Mouse (Mus musculus) CH12.LX (cell line): ENCODE measurements at regions not wholly inside any gene's neighbourhood (a gene's known extent, or its start where the extent isn't known, plus 50 kb on each side); places are given as distances from the start of the nearest gene placed in this dataset.

Experiments used
- DNase-seq: peaks from one replicate; pipeline ENCODE4 v3.0.0-alpha.2; 2013; ENCODE audit errors: extremely low read depth
- H3K27ac ChIP-seq: 2 replicates; pipeline ENCODE4 v1.5.1; 2012; ENCODE audit warnings: low read depth, mild to moderate bottlenecking, control low read depth, moderate library complexity; ENCODE audit not compliant: insufficient read depth
- H3K27me3 ChIP-seq: replicated peaks from 2 replicates; pipeline ENCODE3; 2012; ENCODE audit warnings: inconsistent platforms
- H3K36me3 ChIP-seq, 2 experiments: replicated peaks in 1 of 2; 2 replicates each; pipeline versions ENCODE3 to v1.6.1; 2012; ENCODE audit warnings: inconsistent platforms in 1 of 2, low read length in 1 of 2, mild to moderate bottlenecking in 1 of 2, mixed read lengths in 1 of 2, moderate library complexity in 1 of 2; ENCODE audit not compliant: control insufficient read depth in 1 of 2, insufficient read depth in 1 of 2
- H3K4me1 ChIP-seq, 2 experiments: 2 replicates each; pipeline ENCODE4 v1.6.1; 2012; ENCODE audit warnings: inconsistent platforms in 1 of 2, moderate library complexity in 1 of 2; ENCODE audit not compliant: insufficient read depth in 2 of 2, control insufficient read depth in 1 of 2
- H3K4me2 ChIP-seq: 2 replicates; pipeline ENCODE4 v1.6.1; 2012; ENCODE audit warnings: low read depth, mild to moderate bottlenecking, control low read depth; ENCODE audit not compliant: poor library complexity, insufficient read depth, severe bottlenecking
- H3K4me3 ChIP-seq, 3 experiments: fragments of 150-350 bp in 1 of 3; sonication (generic) in 1 of 3; replicated peaks in 1 of 3; 2 replicates each; pipeline versions ENCODE3 to v1.5.1; 2011 to 2012; ENCODE audit warnings: low read depth in 2 of 3, low read length in 2 of 3, mild to moderate bottlenecking in 2 of 3, moderate library complexity in 2 of 3, control low read depth in 1 of 3, improper control_type of control experiment in 1 of 3, inconsistent platforms in 1 of 3, mixed read lengths in 1 of 3; ENCODE audit not compliant: poor library complexity in 1 of 3
- H3K79me2 ChIP-seq: replicated peaks from 2 replicates; pipeline ENCODE4 v1.6.1; 2012; ENCODE audit warnings: mild to moderate bottlenecking, moderate library complexity; ENCODE audit not compliant: control insufficient read depth, poor library complexity, insufficient read depth, severe bottlenecking; ENCODE audit errors: extremely low read depth
- H3K9ac ChIP-seq: 2 replicates; pipeline ENCODE4 v1.6.1; 2012; ENCODE audit warnings: low read depth, mild to moderate bottlenecking, control low read depth, moderate library complexity; ENCODE audit not compliant: insufficient read depth
- H3K9me3 ChIP-seq: replicated peaks from 2 replicates; pipeline ENCODE3; 2012; ENCODE audit warnings: low read length, inconsistent platforms, mixed read lengths
- CHD2 ChIP-seq: IDR thresholded peaks from 2 replicates; pipeline ENCODE4 v1.6.1; 2011; ENCODE audit warnings: low read length, improper control_type of control experiment
- CTCF ChIP-seq, 2 experiments: IDR thresholded peaks in 1 of 2; conservative IDR thresholded peaks in 1 of 2; 2 replicates each; pipeline ENCODE4 v1.5.1; 2011 to 2012; ENCODE audit warnings: low read depth in 2 of 2, low read length in 2 of 2, improper control_type of control experiment in 1 of 2, inconsistent platforms in 1 of 2, mild to moderate bottlenecking in 1 of 2, moderate library complexity in 1 of 2
- EP300 ChIP-seq: IDR thresholded peaks from 2 replicates; pipeline ENCODE4 v1.6.1; 2011; ENCODE audit warnings: low read length, improper control_type of control experiment
- ETS1 ChIP-seq: conservative IDR thresholded peaks from 2 replicates; pipeline ENCODE4 v1.6.1; 2012; ENCODE audit warnings: low read depth, mild to moderate bottlenecking, inconsistent platforms, low read length, improper control_type of control experiment, moderate library complexity
- GABPA ChIP-seq: IDR thresholded peaks from 2 replicates; pipeline ENCODE4 v1.6.1; 2012; ENCODE audit warnings: low read depth, low read length, improper control_type of control experiment, inconsistent platforms; ENCODE audit not compliant: insufficient replicate concordance
- IRF4 ChIP-seq: IDR thresholded peaks from 2 replicates; pipeline ENCODE4 v1.6.1; 2014; ENCODE audit warnings: low read depth, mild to moderate bottlenecking, inconsistent platforms, low read length, improper control_type of control experiment
- MAZ ChIP-seq: IDR thresholded peaks from 2 replicates; pipeline ENCODE4 v1.6.1; 2012; ENCODE audit warnings: low read depth, mild to moderate bottlenecking, inconsistent platforms, low read length, improper control_type of control experiment, moderate library complexity
- MEF2A ChIP-seq: IDR thresholded peaks from 2 replicates; pipeline ENCODE4 v1.6.1; 2014; ENCODE audit warnings: low read depth, mild to moderate bottlenecking, inconsistent platforms, low read length, improper control_type of control experiment, borderline replicate concordance
- MXI1 ChIP-seq: IDR thresholded peaks from 2 replicates; pipeline ENCODE4 v1.6.1; 2011; ENCODE audit warnings: mild to moderate bottlenecking, low read depth, low read length, improper control_type of control experiment
- NELFE ChIP-seq: IDR thresholded peaks from 2 replicates; pipeline ENCODE4 v1.6.1; 2011; ENCODE audit warnings: low read depth, low read length, improper control_type of control experiment
- NRF1 ChIP-seq: IDR thresholded peaks from 2 replicates; pipeline ENCODE4 v1.6.1; 2014; ENCODE audit warnings: low read depth, mild to moderate bottlenecking, inconsistent platforms, low read length, improper control_type of control experiment, moderate library complexity
- PAX5 ChIP-seq: IDR thresholded peaks from 2 replicates; pipeline ENCODE4 v1.6.1; 2012; ENCODE audit warnings: low read length, inconsistent platforms, mixed read lengths
- POLR2AphosphoS2 ChIP-seq: IDR thresholded peaks from 2 replicates; pipeline ENCODE4 v1.6.1; 2011; ENCODE audit warnings: low read depth, low read length, improper control_type of control experiment
- RAD21 ChIP-seq: IDR thresholded peaks from 2 replicates; pipeline ENCODE4 v1.6.1; 2011; ENCODE audit warnings: low read depth, mild to moderate bottlenecking, low read length, improper control_type of control experiment, moderate library complexity
- SMC3 ChIP-seq: IDR thresholded peaks from 2 replicates; pipeline ENCODE4 v1.6.1; 2011; ENCODE audit warnings: low read depth, low read length, improper control_type of control experiment
- TBP ChIP-seq: conservative IDR thresholded peaks from 2 replicates; pipeline ENCODE4 v1.6.1; 2011; ENCODE audit warnings: low read depth, low read length, improper control_type of control experiment
- TCF12 ChIP-seq: IDR thresholded peaks from 2 replicates; pipeline ENCODE4 v1.6.1; 2014; ENCODE audit warnings: low read depth, mild to moderate bottlenecking, inconsistent platforms, low read length, improper control_type of control experiment
- USF1 ChIP-seq: IDR thresholded peaks from 2 replicates; pipeline ENCODE4 v1.6.1; 2014; ENCODE audit warnings: low read depth, mild to moderate bottlenecking, inconsistent platforms, low read length, improper control_type of control experiment
- ZKSCAN1 ChIP-seq: IDR thresholded peaks from 2 replicates; pipeline ENCODE4 v1.6.1; 2012; ENCODE audit warnings: low read depth, inconsistent platforms, low read length, improper control_type of control experiment, borderline replicate concordance
- ZMIZ1 ChIP-seq: IDR thresholded peaks from 2 replicates; pipeline ENCODE4 v1.6.1; 2012; ENCODE audit warnings: low read depth, mild to moderate bottlenecking, inconsistent platforms, low read length, improper control_type of control experiment
- dilution Hi-C: fragments of 300-500 bp; cut with MboI; formaldehyde crosslinking; loops from 2 replicates; pipeline ENCODE4 v1.14.3; 2020; ENCODE audit warnings: low sequenced_read_pairs; ENCODE audit not compliant: extremely low pct_unique_long_range_greater_than_20kb, extremely low pct_ligation_motif_present
- in situ Hi-C: fragments of 300-500 bp; cut with MboI; formaldehyde crosslinking; loops from 3 replicates; pipeline ENCODE4 v1.14.3; 2019; ENCODE audit warnings: low sequenced_read_pairs, low pct_ligation_motif_present, low pct_unique_long_range_greater_than_20kb, mixed read lengths

DNA sequence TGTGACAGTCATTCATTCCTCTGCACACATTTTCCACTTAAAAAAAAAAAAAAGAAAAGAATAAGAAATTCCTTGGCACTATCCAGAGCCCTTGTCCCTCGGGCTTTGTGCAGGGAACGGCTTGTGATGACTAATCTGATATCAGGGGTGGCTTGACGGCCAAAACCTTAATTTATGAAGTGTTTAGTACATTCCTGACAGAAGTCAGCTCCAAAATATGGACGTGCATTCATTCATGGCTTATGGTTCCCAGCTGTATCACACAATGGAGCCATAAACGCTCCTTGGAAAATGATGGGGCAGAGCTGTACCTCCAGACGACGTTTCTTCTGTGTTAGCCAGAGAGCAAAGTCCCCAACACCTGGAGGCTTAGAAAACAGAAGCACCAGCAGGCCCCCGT lies 62.1 kb upstream of the Elac2 start:
- dilution Hi-C loops: no loop called here
- Histone ChIP-seq H3K9ac (no peak overlapping the region), H3K4me1 (no peaks in the 10 kb centered on the region), H3K4me2 (no peak overlapping the region), H3K27ac (no peak overlapping the region), H3K79me2 (no peaks in the 10 kb centered on the region), H3K4me3 (no peak overlapping the region), H3K27me3 (peaks cover 2% of the 10 kb centered on the region), H3K36me3 (no peaks in the 10 kb centered on the region), H3K9me3 (no peaks in the 10 kb centered on the region)
- in situ Hi-C loops: no loop called here
- no peak for DNase-seq
- TF ChIP-seq NRF1 (no peak), GABPA (no peak), MXI1 (no peak), POLR2AphosphoS2 (no peak), IRF4 (no peak)

GRCm38 (mm10) chr11:64917301-64917700 lies 61.5 kb upstream of the Elac2 start:
- dilution Hi-C loops (no loop called here), in situ Hi-C loops (no loop called here)
- H3K27me3 ChIP-seq: peaks cover 2% of the 10 kb centered on the region
- H3K9ac ChIP-seq: no peak overlapping the region
- H3K4me2 ChIP-seq: no peak overlapping the region
- TF ChIP-seq USF1 (no peak), CTCF (conservative IDR thresholded peaks at IDR 0.05 in 1 of 2, IDR thresholded peaks at IDR 0.05 in 1 of 2; ENCODE audit: low read depth in 2 of 2, low read length in 2 of 2) (no peak), EP300 (no peak), SMC3 (no peak), ETS1 (no peak), TCF12 (no peak), ZKSCAN1 (no peak), MXI1 (no peak)
- H3K36me3 ChIP-seq: no peaks in the 10 kb centered on the region
- H3K4me3 ChIP-seq: no peak overlapping the region
- H3K27ac ChIP-seq: no peak overlapping the region
- H3K4me1 ChIP-seq: no peaks in the 10 kb centered on the region
- no peak for DNase-seq
- no peaks in the 10 kb centered on the region for H3K79me2 ChIP-seq
- no peaks in the 10 kb centered on the region for H3K9me3 ChIP-seq

GRCm38 (mm10) chr11:64924989-64925388 lies 53.8 kb upstream of the Elac2 start:
- no peak overlapping the region for H3K4me2 ChIP-seq
- in situ Hi-C loops: no loop called here

More at GRCm38 (mm10) chr11:64924989-64925388, 53.8 kb upstream of the Elac2 start:
- TF ChIP-seq RAD21: no peak
- no peak for TF ChIP-seq NRF1
- no peak for TF ChIP-seq CHD2
- TF ChIP-seq MEF2A: no peak
- no peak for TF ChIP-seq NELFE
- no peak for TF ChIP-seq ZMIZ1
- no peak for TF ChIP-seq PAX5
- TF ChIP-seq MAZ: no peak
- no peak for TF ChIP-seq TBP
- TF ChIP-seq, all 38 proteins: peak for 0
- DNase-seq: no peak
- dilution Hi-C loops: no loop called here
- H3K27me3 ChIP-seq: no peaks in the 10 kb centered on the region
- H3K4me3 ChIP-seq: no peak overlapping the region
- no peak overlapping the region for H3K9ac ChIP-seq
- H3K4me1 ChIP-seq: peaks cover 0 to 3% of the 10 kb centered on the region in 2 experiments; a peak in 2 of 4 replicates
- no peaks in the 10 kb centered on the region for H3K79me2 ChIP-seq
- no peak overlapping the region for H3K27ac ChIP-seq
- no peaks in the 10 kb centered on the region for H3K9me3 ChIP-seq
- no peaks in the 10 kb centered on the region for H3K36me3 ChIP-seq
